Mouse (Mus musculus): Measurements from ENCODE around the gene Kcnip1.
A peak's percentile ranks its signal among the peaks of the same experiment; 100 is the strongest.

Gene Kcnip1

GRCm38 (mm10) chr11:33992938-33993337, at the start of gene Kcnip1:
TSS of gene Kcnip1 (minus strand) at chr11:33993152.
- no peak for DNase-seq

- DNase-seq = no peak
These were observed 47.1 kb upstream of the Kcnip1 start for GRCm38 (mm10) chr11:34040061-34040460.

DNA sequence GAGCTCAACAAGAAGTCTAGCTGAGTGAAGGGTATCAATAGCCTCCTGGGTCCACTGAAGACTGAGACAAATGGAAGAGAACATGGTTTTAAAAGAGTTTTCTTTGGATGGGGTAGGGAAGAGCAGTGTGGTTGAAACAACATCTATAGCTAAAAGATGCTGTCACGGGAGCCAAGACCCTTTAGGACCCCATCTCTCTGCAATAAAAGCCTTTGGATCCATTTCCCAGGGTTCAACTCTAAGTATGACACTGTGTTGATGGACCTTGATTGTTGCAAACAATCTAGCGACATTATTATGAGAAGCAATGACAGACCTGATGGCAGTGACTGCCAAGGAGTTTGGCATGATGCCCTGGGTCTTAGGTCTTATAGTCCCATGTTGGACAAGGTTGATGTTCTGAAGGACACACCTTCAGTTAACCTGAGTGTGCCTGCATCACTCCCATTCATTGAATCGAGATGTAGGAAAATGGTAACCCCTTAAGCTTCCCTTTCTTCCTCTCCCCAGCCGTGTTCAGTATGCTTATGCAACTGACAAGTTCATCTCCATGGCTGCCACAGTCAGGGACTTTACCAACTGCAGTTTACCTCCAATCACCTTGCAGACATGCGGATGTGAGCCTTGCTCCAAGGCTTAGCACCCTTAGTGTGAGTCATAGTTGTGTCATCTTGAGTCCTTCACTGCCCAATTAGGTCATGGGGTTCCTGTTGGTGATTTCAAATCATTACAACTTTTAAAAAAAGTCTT, 43.1 kb upstream of the Kcnip1 start:
- DNase-seq = no peak

GRCm38 (mm10) chr11:34034794-34035193, 41.8 kb upstream of the Kcnip1 start:
- no peak for DNase-seq

GRCm38 (mm10) chr11:34034008-34034505, 41.1 kb upstream of the Kcnip1 start:
- DNase-seq = peak; percentile 12

DNA sequence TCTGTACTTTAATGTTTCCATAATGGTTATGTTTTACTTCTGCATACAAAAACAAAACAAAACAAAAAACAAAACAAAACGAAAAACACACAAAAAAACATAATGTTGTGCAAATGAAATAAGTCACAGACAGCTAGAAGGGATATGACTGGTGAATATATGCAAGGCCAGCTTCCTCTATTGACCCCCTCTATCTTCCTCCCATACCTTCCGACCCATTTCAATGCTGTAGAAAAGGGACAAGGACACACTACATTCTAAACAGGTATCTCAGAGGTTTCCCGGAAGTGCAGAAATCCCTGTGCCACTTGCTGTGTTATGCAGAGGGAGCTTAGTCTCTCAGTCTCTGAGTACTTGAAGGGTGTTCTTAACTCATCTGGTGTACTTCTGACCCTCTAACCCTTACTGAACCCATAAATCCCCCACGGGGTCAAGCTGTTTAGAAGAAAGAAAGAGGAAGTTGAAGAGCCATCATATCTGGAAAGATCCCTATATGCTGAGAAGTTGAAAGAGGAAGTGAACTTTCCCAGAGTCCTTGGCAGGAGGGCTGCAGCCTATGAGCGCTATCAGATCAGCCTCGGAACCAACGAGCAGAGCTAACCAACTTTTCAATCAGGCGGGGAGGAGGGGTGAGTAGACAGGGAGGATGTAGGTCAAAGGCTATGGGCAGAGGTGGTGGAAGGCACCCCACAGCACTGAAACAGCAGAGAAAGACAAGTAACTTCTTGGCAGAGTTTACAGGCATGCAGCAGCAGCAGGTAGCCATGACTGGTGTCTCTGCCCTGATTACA, 38.3 kb upstream of the Kcnip1 start:
- DNase-seq = peak; percentile 12

DNA sequence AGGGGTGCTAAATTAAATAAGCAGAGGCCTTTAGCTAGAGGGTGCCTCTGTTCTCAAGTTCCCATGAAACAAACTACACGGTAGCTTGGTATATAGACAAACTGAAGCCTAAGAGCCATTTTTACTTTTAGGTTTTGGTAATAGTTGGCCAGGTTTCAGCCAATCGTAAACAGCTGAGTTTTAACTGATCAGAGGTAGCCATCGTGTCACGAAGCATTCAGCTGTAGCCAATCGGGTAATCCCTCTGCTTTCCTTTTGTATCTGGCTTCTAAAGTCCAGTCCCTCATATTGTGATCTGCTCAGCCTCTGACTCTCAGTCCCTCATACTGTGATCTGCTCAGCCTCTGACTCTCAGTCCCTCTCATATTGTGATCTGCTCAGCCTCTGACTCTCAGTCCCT, 36.7 kb upstream of the Kcnip1 start:
- no peak for DNase-seq

DNA sequence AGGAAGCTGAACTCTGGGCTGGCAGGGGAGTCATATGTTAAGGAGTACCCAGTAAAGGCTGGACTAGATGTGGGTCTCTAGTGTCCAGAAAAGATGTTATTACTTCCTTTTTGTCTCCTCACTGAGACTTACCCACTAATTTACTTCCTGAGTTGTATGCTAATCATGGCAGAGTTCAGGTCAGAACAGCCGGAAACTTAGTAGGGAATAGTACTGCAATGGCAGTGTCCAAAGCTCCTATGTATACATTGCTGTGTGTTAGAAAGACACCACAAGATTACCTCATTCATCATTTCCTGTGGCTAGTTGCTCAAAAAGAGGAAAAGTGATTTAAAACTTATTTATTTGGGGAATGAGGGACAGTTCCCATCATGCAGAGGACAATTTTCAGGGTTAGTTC, 32.1 kb upstream of the Kcnip1 start:
- DNase-seq = no peak

- no peak for DNase-seq
These were observed 19.2 kb upstream of the Kcnip1 start for GRCm38 (mm10) chr11:34012007-34012652.

DNA sequence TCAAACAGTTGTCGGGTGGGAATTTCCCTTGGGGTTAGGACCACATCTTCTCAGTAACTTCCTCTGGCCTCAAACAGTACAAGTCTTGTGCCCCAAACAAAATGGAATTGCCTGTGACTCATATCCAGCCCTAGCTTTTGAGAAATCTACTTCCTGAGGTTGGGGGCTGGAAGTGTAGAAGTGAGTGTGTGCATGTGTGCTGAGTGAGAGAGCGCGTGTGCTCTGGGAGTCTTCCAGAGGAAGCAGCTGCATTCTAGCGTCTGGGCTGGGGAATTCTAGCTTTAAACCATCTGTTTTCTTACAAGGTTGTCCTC, 17.9 kb upstream of the Kcnip1 start:
- peak; percentile 17 for DNase-seq

GRCm38 (mm10) chr11:34010133-34010858, 17.3 kb upstream of the Kcnip1 start:
- DNase-seq = no peak

- no peak for DNase-seq
These were observed 16.6 kb upstream of the Kcnip1 start for GRCm38 (mm10) chr11:34009316-34010087.

DNA sequence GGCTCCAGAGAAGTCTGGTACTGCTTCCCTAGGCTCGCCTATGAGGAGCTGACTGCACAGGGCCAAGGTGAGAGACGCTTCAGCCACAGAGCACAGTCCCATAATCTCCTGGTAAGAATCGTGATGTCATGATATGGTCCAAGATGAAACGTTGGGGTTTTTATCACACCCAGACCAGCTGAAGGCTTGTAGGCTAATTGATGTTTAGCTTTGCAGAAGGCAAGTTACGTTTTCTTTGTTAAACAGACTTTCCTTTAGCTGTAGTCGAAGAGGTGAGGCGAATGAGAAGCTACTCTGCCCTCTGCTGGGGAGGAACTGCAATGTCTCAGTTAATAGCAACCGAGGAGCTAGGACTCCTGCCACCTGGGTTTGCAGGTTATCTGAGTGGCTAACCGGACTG, 15.8 kb upstream of the Kcnip1 start:
- peak; percentile 51 for DNase-seq

DNA sequence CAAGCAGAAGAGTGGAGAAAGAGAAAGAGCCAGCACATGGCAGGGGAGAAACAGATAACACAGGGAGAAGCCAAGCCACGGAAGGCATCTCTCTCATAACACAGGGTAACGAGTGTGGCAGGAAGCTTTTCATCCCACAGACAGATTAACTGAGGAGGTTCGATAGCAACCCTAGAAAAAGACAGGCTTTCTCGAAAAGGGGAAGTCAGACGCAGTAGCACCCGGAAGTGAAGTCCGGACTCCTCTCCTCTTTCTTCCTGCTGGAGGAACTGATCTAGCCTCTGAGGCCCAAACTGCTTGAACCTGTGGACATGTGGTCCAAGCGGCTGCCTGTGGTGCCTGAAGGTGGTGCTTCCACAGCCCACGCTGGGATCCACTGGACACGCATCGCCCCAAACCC, 15.3 kb upstream of the Kcnip1 start:
- peak; percentile 11 for DNase-seq

DNA sequence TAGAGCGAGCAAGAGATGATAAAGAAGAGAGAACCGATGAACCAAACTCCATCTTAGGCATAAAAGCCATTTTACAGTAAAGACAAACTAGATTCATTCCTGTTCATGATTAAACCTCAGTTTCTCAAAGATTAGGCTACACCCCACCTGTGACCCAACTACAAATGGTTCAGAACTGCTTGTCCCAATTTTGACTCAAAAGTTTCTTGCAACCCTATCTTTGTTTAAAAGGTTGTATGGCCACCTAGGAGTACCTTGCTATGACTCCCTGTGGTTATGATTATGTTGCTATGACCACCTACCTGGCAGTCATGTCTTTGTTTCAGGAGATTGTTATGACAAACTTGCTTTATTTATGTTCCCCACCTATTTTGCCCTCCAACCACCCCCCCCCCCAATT, 14.7 kb upstream of the Kcnip1 start:
- no peak for DNase-seq

GRCm38 (mm10) chr11:34002593-34002965, 9.6 kb upstream of the Kcnip1 start:
- DNase-seq = no peak

DNA sequence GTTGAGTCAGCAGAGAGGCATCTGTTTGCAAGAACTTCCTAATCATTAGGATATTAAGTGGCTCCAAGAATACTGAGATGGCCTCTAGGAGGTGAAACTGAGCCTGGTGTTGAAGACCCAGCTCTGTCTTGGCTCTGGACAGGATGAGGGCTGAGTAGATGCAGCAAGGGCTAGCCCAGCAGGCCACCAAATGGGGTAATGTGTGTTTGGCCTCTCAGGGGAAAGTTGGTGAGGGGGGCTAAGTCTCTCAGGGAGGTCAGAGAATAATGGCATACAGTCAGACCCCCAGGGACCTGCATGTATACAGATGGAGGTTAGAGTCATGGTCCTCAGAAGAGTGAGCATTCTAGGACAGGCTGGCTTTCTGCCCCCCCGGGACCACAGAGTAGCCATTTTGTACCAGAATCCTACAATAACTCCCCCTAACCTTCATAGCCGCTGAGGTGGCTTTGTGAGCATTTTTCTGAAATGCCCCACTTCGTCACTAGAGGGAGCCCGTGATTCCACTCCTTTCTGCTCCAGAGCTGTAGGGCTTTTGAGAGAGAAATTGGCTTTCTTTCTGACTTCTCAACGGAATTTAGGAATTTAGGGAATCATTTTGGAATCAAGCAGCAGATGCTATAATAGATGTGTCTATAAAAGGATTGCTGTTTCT, 9.1 kb upstream of the Kcnip1 start:
- peak; percentile 48 for DNase-seq

DNA sequence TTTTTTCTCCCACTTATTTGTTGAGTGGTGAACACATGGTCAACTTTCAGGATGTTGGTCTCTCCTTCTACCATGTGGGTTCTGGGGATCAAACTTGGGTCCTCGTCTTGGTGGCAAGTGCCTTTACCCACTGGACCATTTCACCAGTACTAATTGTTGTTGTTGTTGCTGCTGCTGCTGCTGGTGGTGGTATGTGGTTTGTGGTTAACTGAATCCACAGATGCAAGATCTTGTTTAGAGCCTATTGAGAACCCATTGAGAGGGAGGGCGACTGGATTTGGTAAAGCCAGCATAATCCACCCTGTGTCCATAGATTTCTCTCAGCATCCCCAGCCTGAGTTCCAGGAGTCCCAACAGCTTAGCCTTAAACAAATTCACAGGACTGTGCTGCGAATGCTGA, 7.5 kb upstream of the Kcnip1 start:
- no peak for DNase-seq

DNA sequence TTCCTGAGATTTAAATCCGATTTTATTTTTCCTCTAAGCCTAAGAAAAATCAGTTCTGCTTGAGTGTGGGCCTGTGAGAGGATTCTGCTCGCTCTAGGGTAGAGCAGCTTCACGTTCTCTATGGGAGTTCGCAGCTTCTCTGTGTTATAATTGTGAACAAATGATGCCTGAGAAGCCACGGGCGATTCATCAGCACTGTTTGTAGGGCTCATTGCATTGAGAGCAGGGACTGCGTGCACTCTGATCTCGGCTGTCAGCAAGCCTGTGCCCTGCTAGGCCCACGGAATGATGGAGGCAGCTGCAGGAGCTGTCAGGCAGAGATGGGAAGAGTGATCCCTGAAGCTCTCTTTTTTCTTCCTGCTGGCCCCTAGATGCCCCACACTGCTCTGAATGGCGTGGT, 5.3 kb upstream of the Kcnip1 start:
- DNase-seq = no peak

- DNase-seq = no peak
These were observed 544 bp upstream of the Kcnip1 start for GRCm38 (mm10) chr11:33993496-33993895.

DNA sequence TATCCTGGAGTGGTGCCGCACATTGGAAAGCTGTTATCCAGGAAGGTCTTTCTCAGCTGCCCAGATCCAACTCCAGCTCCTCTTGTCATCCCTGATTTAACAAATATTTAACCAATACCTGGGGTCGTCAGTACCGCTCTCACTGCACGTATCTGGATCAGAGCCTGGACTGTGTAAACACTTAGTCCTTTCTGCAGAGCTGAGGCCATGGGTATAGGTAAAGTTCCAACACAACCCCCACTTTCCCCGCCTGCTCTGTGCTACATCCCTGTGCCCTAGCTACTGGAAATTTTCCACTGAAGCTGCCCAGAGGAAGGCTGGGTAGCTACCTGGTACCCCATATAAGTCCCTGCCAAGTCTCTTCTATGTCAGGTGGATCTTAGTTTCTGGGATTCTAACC, 3.0 kb downstream of the Kcnip1 start:
- DNase-seq = no peak

GRCm38 (mm10) chr11:33986525-33986924, 6.4 kb downstream of the Kcnip1 start:
- no peak for DNase-seq
